Mouse (Mus musculus) cerebellum, postnatal 25 days (tissue): Measurements from ENCODE around the gene Thpo.

Source experiments
- DNase-seq, 2 experiments: peaks; one replicate each; pipeline ENCODE4 v3.0.0; 2021; ENCODE audit warnings: mixed read lengths in 2 of 2

Thpo gene

GRCm38 (mm10) chr16:20723247-20723646 is 11.1 kb downstream of the Thpo start:
- DNase-seq, result no peak

- DNase-seq, result no peak
Observed at GRCm38 (mm10) chr16:20722736-20723135, 11.6 kb downstream of the Thpo start.

- DNase-seq, result no peak
Observed at GRCm38 (mm10) chr16:20721808-20722207, 12.5 kb downstream of the Thpo start.

- DNase-seq, result no peak
Observed at GRCm38 (mm10) chr16:20717978-20718670, 16.2 kb downstream of the Thpo start.

GRCm38 (mm10) chr16:20717181-20717977 is 16.9 kb downstream of the Thpo start, which contains the start of the genes Polr2h and Clcn2:
TSS of gene Polr2h (plus strand) at chr16:20717665.
TSS of gene Clcn2 (minus strand) at chr16:20717746.
- DNase-seq, result peak; percentile 96 to 97

- DNase-seq, result no peak
Observed at GRCm38 (mm10) chr16:20716841-20717180, 17.5 kb downstream of the Thpo start.

GRCm38 (mm10) chr16:20715976-20716840 is 18.1 kb downstream of the Thpo start:
- DNase-seq, result peak; percentile 85 to 86

GRCm38 (mm10) chr16:20715566-20715965 is 18.7 kb downstream of the Thpo start:
- no peak for DNase-seq

GRCm38 (mm10) chr16:20715161-20715560 is 19.1 kb downstream of the Thpo start:
- DNase-seq, result peak in 1 of 2 experiments; percentile 11

- DNase-seq, result peak; percentile 19 to 32
Observed at GRCm38 (mm10) chr16:20714307-20715080, 19.8 kb downstream of the Thpo start.

GRCm38 (mm10) chr16:20712889-20713288 is 21.4 kb downstream of the Thpo start:
- no peak for DNase-seq

- no peak for DNase-seq
Observed at GRCm38 (mm10) chr16:20712190-20712589, 22.1 kb downstream of the Thpo start.

GRCm38 (mm10) chr16:20710810-20711209 is 23.5 kb downstream of the Thpo start:
- peak in 1 of 2 experiments; percentile 44 for DNase-seq

GRCm38 (mm10) chr16:20710370-20710769 is 23.9 kb downstream of the Thpo start:
- DNase-seq, result no peak

GRCm38 (mm10) chr16:20708939-20709734 is 25.2 kb downstream of the Thpo start:
- DNase-seq, result peak; percentile 49 to 57

GRCm38 (mm10) chr16:20708220-20708938 is 25.9 kb downstream of the Thpo start:
- no peak for DNase-seq

- peak; percentile 40 to 46 for DNase-seq
Observed at GRCm38 (mm10) chr16:20706407-20707055, 27.8 kb downstream of the Thpo start.

GRCm38 (mm10) chr16:20705786-20706185 is 28.5 kb downstream of the Thpo start:
- DNase-seq, result peak; percentile 60 to 70

GRCm38 (mm10) chr16:20703699-20704400 is 30.5 kb downstream of the Thpo start:
- no peak for DNase-seq
